Mouse (Mus musculus): ENCODE data around the gene Rhebl1. TPM values are rescaled to one million over a fixed set of nuclear protein-coding genes. Genes with fewer than 3 reads are reported as not detected.

The Rhebl1 gene
- total RNA-seq, 2 experiments from 2014 or later = 8.1 to 9.3 TPM

DNA sequence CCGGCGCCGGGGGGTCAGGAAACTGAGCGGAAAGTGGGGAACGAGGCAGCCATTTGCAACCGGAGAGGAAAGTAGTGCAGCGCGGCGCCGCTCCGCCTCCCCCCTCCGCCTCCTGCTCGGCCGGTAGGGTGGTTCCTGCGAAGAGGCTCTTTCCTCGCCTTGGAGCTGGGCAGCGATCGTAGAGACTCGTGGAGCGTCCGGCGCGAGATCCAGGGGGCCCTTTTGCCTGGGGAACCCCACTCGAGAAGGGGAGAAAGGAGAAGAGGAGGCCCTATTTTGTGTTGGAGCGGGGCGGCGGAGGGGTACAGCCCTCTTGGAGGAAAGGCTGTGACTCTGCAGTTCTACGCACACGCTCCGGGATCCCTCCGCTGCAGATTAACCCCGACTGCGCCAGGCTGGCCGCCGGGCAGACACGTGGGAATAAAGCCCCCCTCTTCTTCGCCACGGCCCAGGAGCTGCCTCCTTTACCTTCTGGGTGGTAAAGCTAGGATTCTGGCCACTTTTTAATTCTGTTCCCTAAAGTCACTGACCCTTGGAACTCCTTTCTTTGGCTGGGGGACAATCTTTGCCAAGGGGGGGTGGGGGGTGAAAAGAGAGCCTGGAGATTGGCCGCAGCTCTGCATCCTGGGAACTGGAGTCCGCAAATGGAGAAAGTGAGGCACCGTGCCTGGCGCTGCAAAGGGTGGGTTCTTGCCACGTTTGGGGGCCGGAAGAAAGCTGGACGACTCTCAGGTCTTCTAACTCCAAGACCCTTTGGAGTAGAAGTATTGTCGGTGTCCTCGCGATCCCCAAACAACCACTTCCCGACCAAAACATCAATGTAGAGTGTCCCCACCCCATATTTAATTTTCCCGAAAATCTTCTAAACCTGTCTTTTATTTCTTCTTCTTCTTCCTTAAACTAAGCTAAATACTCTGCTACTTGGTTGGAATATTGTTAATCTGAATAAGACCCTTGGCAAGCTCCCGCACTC lies 22.1 kb downstream of the Rhebl1 start:
- peak; percentile 95 to 98 for DNase-seq (ENCODE audit: low spot score in 2 of 2)

- DNase-seq (ENCODE audit: low spot score in 2 of 2) = peak in 1 of 2 experiments; percentile 13
These were observed 23.0 kb downstream of the Rhebl1 start, which contains the start of gene Kmt2d for GRCm38 (mm10) chr15:98871070-98871915. Kmt2d (minus strand) TSS chr15:98871204.

GRCm38 (mm10) chr15:98870179-98871069 lies 23.9 kb downstream of the Rhebl1 start:
- DNase-seq (ENCODE audit: low spot score in 2 of 2) = peak in 1 of 2 experiments; percentile 48

DNA sequence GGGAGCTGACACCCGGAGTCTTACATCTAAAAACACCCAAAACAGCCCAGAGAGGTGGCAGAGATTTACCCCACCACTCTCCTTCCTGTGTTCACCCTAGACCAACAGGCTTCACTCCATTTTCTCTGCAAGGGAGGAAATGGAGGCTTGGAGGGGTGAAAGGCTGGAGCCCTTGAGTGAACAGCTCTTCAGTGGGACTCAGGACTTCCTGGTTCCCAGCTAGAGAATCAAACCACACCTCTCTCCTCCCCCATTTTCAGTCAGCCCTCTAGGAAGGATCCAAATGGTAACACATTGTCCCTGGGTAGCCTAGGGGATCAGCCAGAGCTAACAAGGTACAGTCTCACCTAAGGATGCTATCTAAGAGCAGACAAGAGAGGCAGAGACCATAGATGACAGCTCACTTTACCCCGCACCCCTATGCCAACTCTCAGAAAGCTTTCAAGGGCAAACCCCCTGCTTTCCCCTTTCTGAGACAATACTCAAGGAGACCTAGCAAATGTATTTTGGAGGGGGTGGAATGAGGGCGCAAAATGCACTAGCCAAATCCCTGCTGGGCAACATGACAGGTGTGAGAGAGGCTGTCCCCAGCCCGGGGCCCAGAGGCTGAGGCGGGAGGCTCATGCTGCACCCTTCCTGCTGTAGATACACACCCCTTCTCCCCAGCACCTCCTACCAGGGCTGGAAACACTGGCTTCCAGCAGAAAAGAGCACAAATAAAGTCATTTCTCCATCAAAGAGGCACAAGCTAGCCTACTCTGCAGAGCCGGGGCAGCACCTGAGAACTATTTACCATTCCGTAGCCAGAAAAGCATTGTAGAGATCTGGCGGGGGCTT lies 24.8 kb downstream of the Rhebl1 start:
- DNase-seq (ENCODE audit: low spot score in 2 of 2) = no peak

DNA sequence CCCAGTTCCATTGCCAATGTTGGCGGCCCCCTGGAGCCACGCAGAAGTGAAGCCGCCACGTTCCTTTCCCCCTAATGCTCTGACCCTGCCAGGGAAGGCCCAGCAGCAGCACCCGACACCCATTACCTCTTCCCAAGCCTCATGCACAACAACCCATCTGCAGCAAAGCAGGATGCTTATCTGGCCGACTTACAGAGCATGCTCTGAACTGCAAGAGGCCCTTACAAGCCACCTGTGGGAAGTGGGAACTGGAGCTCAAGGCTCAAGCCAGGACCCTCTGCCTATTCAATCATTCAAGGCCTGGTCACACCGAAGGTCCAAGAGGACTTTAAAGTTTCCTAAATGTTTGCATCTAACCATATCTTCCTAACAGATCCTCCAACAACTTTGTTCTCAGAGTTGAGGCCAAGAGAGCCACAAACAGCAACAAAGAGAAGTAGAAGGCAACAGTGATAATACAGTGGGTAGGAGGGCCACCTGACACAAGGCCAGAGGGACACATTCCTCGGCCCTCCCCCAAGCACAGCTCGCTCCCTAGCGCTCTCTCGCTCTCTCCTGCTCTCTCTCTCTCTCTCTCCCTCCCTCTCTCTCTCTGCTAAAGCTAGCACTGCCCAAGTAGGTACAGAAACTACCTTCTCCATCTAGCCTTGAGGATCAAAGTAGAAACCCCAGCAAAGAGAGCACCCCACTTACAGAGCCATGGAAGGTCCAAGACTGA lies 25.8 kb downstream of the Rhebl1 start:
- no peak for DNase-seq (ENCODE audit: low spot score in 2 of 2)

DNA sequence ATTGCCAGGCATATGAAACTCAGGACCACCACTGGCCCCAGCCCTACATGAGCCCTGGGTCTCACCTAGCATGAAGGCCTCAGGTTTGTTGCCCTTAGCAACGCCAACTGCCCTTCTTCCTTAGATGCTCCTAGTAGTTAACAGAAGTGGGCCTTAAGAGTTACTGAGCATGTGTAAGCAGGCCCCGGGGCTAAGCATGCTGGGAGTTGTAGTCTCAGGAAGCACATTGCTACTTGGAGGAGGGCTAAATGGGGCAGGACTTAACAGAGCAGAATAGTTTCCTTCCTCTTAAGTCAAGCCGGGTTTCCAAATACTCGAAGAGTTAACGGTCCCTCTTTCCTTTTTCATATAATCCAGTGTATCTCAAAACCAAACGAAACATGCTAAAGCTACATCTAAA lies 27.0 kb downstream of the Rhebl1 start:
- DNase-seq (ENCODE audit: low spot score in 2 of 2) = peak in 1 of 2 experiments; percentile 67

DNA sequence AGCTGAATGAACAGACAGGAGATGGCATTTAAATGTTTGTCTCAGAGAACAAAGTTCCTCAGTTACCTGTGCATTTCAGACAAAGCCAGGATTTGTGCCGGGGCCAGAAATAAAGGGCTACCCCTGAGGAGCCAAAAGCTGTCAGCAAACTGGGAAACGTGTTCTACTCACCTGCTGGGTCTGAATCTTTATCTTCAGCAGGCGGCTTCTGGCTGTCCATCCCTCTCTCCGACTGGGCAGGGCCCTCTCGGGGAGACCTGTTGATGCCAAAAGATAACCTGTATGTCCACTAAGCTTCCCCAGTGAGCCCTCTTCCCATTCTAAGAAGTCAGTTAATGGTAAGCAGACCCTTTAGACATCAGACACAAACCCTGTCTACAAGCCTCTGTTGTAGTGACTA lies 27.8 kb downstream of the Rhebl1 start:
- no peak for DNase-seq (ENCODE audit: low spot score in 2 of 2)

- DNase-seq (ENCODE audit: low spot score in 2 of 2) = no peak
These were observed 28.6 kb downstream of the Rhebl1 start for GRCm38 (mm10) chr15:98865771-98866170.

- DNase-seq (ENCODE audit: low spot score in 2 of 2) = no peak
These were observed 29.4 kb downstream of the Rhebl1 start for GRCm38 (mm10) chr15:98864951-98865350.

DNA sequence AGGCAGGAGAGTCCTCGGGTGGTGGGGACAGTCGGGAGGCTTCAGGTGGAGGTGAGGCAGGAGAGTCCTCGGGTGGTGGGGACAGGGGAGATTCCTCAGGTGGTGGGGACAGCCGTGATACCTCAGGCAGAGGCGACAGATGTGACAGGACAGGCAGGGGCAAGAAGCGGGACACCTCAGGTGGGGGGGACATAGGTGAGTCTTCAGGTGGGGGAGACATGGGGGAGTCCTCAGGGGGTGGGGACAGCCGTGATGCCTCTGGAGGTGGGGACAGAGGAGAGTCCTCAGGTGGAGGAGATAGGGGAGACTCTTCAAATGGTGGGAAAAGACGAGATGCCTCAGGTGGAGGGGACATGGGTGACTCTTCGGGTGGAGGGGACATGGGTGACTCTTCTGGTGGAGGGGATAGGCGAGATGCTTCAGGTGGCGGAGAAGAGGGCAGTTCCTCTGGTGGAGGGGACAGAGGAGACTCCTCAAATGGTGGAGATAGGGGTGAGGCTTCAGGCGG lies 30.8 kb downstream of the Rhebl1 start:
- no peak for DNase-seq (ENCODE audit: low spot score in 2 of 2)

GRCm38 (mm10) chr15:98861701-98862410 lies 32.5 kb downstream of the Rhebl1 start:
- no peak for DNase-seq (ENCODE audit: low spot score in 2 of 2)

DNA sequence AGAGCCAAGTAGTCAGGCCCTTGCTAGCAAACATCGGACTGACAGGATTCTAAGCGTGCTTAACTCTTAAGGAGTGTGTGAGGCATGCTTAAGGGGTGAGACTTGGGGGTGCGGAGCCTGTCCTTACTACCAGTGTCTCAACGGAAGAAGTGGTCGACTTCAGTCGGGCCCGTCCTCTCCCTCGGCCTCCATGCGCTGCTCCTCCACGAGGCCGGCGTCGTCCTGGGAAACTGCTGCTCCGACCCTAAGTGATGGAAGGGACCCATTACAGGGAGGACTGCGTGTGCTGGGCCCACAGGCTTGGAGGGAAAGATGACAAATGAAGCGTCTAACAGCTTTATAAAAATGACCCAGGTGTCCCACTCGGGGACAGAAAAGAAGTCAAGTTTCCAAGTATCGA lies 33.4 kb downstream of the Rhebl1 start:
- DNase-seq (ENCODE audit: low spot score in 2 of 2) = no peak

- no peak for DNase-seq (ENCODE audit: low spot score in 2 of 2)
These were observed 34.9 kb downstream of the Rhebl1 start for GRCm38 (mm10) chr15:98859319-98860043.

DNA sequence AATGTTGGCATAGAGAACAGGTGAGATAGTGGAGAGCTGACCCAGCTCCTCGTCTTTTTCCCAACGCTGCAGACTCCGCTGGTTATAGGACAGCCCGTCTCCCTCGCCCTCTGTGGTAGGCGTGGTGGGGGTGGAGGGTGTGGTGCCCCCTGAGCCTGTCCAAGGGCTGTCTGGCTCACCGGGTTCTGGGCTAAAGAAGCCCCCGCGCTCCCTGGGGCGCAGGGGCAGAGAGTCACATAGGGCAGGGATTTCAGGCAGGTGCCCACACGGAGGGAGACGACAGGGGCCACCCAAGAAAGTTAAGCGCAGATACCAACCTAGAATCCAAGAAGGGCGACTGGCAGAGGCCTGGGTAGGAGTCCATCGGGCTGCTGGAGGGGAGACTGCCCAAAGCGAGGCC lies 40.1 kb downstream of the Rhebl1 start:
- no peak for DNase-seq (ENCODE audit: low spot score in 2 of 2)

- no peak for DNase-seq (ENCODE audit: low spot score in 2 of 2)
These were observed 41.0 kb downstream of the Rhebl1 start for GRCm38 (mm10) chr15:98853161-98853937.

DNA sequence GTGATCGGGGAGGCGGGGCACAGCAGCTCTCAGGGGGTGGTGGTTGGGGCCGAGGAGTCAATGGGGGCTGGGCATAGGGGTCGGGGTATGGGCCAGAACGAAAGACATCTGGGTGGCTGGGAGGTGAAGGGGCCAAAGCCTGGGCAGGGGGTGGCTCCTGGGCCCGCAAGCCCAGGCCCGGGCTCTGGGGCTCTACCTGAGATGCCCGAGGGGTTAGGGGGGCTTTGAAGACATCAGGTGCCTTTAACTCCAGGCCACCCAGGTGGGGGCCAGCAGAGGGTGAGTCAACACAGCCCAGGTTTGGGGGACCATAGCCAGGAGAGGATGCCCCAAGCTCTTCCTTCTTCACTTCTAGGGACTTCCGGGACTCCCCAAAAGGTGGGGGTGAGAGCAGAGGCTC lies 41.6 kb downstream of the Rhebl1 start:
- no peak for DNase-seq (ENCODE audit: low spot score in 2 of 2)

GRCm38 (mm10) chr15:98852071-98852470 lies 42.3 kb downstream of the Rhebl1 start:
- DNase-seq (ENCODE audit: low spot score in 2 of 2) = no peak

Measured in layer of hippocampus, postnatal 14 days (tissue).